Mouse (Mus musculus): ENCODE data around the gene Cmtr1.

DNA sequence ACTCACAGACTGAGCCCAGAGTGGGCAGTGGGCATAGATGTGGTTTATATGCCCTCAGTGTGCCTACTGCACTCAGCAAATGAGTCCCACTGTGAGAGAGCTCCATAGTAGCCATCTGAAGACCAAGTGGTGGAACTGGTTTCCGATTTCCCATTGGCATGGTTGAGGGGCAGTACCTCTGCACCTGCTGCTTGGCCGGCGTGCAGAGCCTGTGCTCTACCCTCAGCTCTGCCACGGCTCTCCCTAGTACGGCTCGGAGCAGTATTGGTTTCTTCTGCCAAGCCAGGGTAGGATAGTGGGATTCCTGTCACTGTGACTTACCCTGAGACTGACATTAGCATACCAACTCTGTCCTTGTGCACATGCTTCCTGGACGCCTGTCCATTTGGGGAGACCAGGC lies 40.2 kb downstream of the Cmtr1 start:
- TF ChIP-seq MAX (IDR thresholded peaks at IDR 0.05; ENCODE audit: low read length), result no peak
- no peak for TF ChIP-seq TAL1 (IDR thresholded peaks at IDR 0.05; ENCODE audit: low read length)
- TF ChIP-seq CTCF (IDR thresholded peaks at IDR 0.05 in 2 of 3, conservative IDR thresholded peaks at IDR 0.05 in 1 of 3; ENCODE audit: control insufficient read depth in 1 of 3, insufficient read depth in 1 of 3, low read depth in 2 of 3, low read length in 3 of 3, poor library complexity in 1 of 3, severe bottlenecking in 1 of 3), result no peak
- no peak for TF ChIP-seq MAZ (IDR thresholded peaks at IDR 0.05; ENCODE audit: low read depth, low read length)
- TF ChIP-seq NELFE (IDR thresholded peaks at IDR 0.05; ENCODE audit: low read depth, low read length), result no peak
- TF ChIP-seq POLR2A (IDR thresholded peaks at IDR 0.05; ENCODE audit: control insufficient read depth in 1 of 2, insufficient read depth in 1 of 2, low read depth in 1 of 2, low read length in 2 of 2, poor library complexity in 1 of 2), result no peak
- no peak for TF ChIP-seq JUND (IDR thresholded peaks at IDR 0.05; ENCODE audit: low read depth, low read length)
- TF ChIP-seq POLR2AphosphoS5 (IDR thresholded peaks at IDR 0.05; ENCODE audit: borderline replicate concordance, low read depth, low read length), result no peak
- no peak for TF ChIP-seq MAFK (IDR thresholded peaks at IDR 0.05; ENCODE audit: borderline replicate concordance, low read depth, low read length)
- TF ChIP-seq ZKSCAN1 (IDR thresholded peaks at IDR 0.05; ENCODE audit: low read depth, low read length), result no peak
- TF ChIP-seq BHLHE40 (IDR thresholded peaks at IDR 0.05; ENCODE audit: borderline replicate concordance, low read depth, low read length), result no peak
- TF ChIP-seq HCFC1 (IDR thresholded peaks at IDR 0.05; ENCODE audit: low read depth, low read length), result no peak
- TF ChIP-seq EP300 (IDR thresholded peaks at IDR 0.05; ENCODE audit: low read depth in 1 of 2, low read length in 2 of 2), result no peak
- no peak for TF ChIP-seq TCF12 (IDR thresholded peaks at IDR 0.05; ENCODE audit: low read depth, low read length)
